Mouse (Mus musculus) heart, postnatal 36 days (tissue): Measurements from ENCODE around the gene Apom. TPM values are rescaled to one million over a fixed set of nuclear protein-coding genes. Genes with fewer than 3 reads are reported as not detected.
"Not testable (repeated sequence)": the region's sequence is repeated elsewhere in the genome, so short reads cannot be mapped to it uniquely, and the experiment has no call there.

Source experiments
- DNase-seq, 2 experiments: peaks; one replicate each; pipeline ENCODE4 v3.0.0; 2021 to 2022
- intact Hi-C: fragments of 180-260 bp; cut with DNase I; formaldehyde crosslinking; loops from one replicate; pipeline ENCODE4 v1.15.1; 2025
- total RNA-seq, 2 experiments: library from RNA; stranded (reverse); gene quantifications; 2 replicates each; pipeline ENCODE4 v1.2.3; 2021

Apom gene
- total RNA-seq, 2 experiments from 2014 or later: not detected

DNA sequence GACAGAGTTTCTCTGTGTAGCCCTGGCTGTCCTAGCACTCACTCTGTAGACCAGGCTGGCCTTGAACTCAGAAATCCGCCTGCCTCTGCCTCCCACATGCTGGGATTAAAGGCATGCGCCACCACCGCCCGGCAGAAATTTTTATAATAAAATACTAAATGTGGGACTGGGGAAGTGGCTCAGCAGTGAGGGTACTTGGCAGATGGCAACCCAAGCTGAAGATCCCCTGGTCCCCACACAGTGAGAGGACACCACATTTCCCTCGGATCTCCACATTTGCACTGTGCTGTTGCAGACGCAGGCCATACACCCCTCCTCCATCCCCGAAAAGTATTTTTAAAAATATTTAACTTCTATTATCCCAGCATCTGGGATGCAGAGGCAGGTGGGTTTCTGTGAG lies 1.7 kb upstream of the Apom start:
- no peak for DNase-seq
- intact Hi-C loops: loop anchor here (10.0 kb wide), 1 partner anchor 299 kb away; the partner anchor contains the start of genes Dxo and Stk19

DNA sequence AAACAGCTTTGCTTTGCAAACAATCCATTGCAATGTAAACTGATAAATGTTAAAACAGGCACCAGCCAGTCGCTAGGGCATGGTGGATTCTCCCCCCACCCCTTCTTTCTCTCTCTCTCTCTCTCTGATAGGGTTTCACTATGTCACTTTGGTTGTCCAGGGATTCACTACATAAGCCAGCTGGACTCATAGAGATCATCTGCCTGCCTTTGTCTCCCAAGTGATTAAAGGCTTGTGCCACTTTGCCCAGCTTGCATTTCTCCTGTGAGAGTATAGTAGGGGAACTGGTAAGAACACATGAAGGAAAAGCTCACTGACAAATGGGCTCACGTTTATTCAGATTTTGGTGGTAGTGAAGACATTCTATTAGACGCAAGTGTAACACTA lies 317 bp upstream of the Apom start:
- no peak for DNase-seq
- intact Hi-C loops: loop anchor here (10.0 kb wide), 1 partner anchor 297 kb away; the partner anchor contains the start of genes Dxo and Stk19

DNA sequence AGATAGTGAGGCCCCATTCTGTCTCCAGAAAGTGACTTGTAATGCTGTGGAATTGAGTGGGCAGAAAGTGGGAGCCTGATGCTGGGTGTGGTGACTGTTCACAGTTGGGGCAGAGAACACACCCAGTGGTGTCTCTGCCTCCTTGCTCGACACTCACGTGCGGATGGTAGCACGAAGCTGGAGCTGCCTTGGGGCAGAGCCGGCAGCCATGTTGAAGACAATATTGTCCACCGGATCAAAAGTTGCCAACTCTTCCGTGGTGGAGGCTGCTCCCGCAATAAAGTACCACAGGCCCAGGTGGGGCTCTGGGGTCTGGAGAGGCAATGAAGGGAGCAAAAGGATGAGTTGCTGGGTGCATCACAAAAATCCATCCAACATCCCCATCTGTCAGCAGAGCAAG lies 812 bp downstream of the Apom start:
- intact Hi-C loops: loop anchor here (10.0 kb wide), 1 partner anchor 296 kb away; the partner anchor contains the start of genes Dxo and Stk19
- no peak for DNase-seq

- DNase-seq: no peak
- intact Hi-C loops: loop anchor here (5.0 kb wide), 1 partner anchor 33 kb away; the partner anchor contains the start of gene Prrc2a
Measured at GRCm38 (mm10) chr17:35128996-35129395, 2.9 kb downstream of the Apom start.

GRCm38 (mm10) chr17:35127017-35127416 lies 4.8 kb downstream of the Apom start:
- intact Hi-C loops: loop anchor here (5.0 kb wide), 1 partner anchor 35 kb away; the partner anchor contains the start of gene Prrc2a
- no peak for DNase-seq

- peak; percentile 79 to 84 for DNase-seq
- intact Hi-C loops: loop anchor here (1.0 to 5.0 kb wide), 2 partner anchors 8 to 36 kb away; partner anchors contain the start of gene Prrc2a
Measured at GRCm38 (mm10) chr17:35126206-35126611, 5.6 kb downstream of the Apom start, which contains the start of gene D17H6S53E. D17H6S53E (plus strand) TSS chr17:35126373.

- DNase-seq: no peak
- intact Hi-C loops: loop anchor here (5.0 kb wide), 1 partner anchor 37 kb away; the partner anchor contains the start of gene Prrc2a
Measured at GRCm38 (mm10) chr17:35125578-35125977, 6.3 kb downstream of the Apom start.

DNA sequence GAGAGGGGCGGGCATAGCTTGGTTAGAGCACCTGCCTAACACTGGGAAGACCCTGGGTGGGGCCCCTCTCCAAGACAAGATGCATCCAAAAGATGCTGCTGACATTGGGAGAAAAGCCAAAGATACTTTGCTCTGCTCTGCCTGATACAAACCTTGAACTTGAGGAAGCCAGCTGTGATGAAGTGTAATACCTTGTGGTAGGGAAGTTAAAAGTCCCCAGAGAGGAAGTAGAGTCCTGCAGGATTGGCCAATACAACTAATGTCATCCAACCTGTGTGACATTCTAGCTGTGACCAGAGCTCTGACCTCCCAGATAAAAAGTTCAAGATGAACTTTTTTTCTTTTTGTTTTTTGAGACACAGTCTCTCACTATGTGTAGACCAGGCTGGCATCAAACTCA lies 6.8 kb downstream of the Apom start:
- no peak for DNase-seq
- intact Hi-C loops: loop anchor here (5.0 kb wide), 1 partner anchor 37 kb away; the partner anchor contains the start of gene Prrc2a

DNA sequence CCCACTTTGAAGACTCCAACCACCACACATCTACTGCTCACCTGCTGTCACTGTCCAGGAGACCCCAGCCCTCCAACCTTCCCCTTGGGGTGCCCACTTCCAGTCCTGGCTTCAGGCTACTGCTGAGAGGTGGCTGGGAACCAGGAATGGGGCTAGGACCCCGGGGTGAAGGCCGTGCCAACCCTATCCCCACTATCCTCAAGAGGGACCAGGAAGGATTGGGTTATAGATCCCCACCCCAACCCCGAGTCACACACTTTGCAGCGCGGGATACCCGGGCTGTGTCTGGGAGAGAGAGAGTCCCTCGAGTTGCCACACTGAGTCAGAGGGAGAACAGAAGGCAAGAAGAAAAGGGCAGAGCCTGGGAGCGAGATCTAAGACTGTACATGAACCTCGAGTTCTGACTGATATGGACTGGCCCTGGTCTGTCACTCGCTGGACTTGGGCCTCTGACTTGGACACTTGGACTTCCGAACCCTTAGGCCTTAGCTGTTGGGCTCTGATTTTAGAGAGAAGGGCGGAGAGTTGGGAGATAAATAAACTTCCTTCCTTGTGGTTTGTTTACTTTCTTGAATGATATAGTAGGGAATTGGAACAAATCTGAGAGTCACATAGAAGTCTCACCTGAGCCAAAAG lies 7.5 kb downstream of the Apom start:
- intact Hi-C loops: loop anchor here (5.0 kb wide), 1 partner anchor 102 kb away; no protein-coding TSS in a partner anchor
- DNase-seq: not testable (repeated sequence)

DNA sequence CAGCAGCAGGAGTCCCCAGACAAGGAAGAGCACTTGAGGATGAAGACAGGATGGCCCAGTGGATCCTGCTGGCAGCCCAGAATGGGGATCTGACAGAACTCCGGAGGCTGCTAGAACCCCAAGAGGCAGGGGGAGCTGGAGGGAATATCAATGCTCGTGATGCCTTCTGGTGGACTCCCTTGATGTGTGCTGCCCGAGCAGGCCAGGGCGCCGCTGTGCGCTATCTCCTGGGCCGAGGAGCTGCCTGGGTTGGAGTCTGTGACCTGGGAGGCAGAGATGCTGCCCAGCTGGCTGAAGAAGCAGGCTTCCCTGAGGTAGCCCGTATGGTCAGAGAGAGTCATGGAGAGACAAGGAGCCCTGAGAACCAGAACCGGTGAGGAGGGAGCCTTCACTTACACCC lies 8.6 kb downstream of the Apom start:
- DNase-seq: not testable (repeated sequence)
- intact Hi-C loops: loop anchor here (5.0 kb wide), 1 partner anchor 101 kb away; no protein-coding TSS in a partner anchor

GRCm38 (mm10) chr17:35121871-35122303 lies 10.0 kb downstream of the Apom start, which contains the start of gene Csnk2b:
Csnk2b (minus strand) TSS chr17:35122053.
- peak in 1 of 2 experiments; percentile 31 for DNase-seq

GRCm38 (mm10) chr17:35121143-35121799 lies 10.6 kb downstream of the Apom start, which contains the start of gene Gpank1:
Gpank1 (plus strand) TSS chr17:35121455.
- peak; percentile 97 for DNase-seq
- intact Hi-C loops: loop anchor here (5.0 kb wide), 1 partner anchor 99 kb away; no protein-coding TSS in a partner anchor

More at GRCm38 (mm10) chr17:35121871-35122303, 10.0 kb downstream of the Apom start, which contains the start of gene Csnk2b:
- intact Hi-C loops: loop anchor here (5.0 kb wide), 1 partner anchor 100 kb away; no protein-coding TSS in a partner anchor

- DNase-seq: no peak
- intact Hi-C loops: loop anchor here (5.0 kb wide), 1 partner anchor 98 kb away; no protein-coding TSS in a partner anchor
Measured at GRCm38 (mm10) chr17:35120745-35121142, 11.1 kb downstream of the Apom start.

- intact Hi-C loops: no loop called here
- no peak for DNase-seq
Measured at GRCm38 (mm10) chr17:35115046-35116019, 16.5 kb downstream of the Apom start, which contains the start of gene Ly6g5b. Ly6g5b (minus strand) TSS chr17:35115428.

- intact Hi-C loops: no loop called here
- DNase-seq: no peak
Measured at GRCm38 (mm10) chr17:35111774-35112173, 20.1 kb downstream of the Apom start.

DNA sequence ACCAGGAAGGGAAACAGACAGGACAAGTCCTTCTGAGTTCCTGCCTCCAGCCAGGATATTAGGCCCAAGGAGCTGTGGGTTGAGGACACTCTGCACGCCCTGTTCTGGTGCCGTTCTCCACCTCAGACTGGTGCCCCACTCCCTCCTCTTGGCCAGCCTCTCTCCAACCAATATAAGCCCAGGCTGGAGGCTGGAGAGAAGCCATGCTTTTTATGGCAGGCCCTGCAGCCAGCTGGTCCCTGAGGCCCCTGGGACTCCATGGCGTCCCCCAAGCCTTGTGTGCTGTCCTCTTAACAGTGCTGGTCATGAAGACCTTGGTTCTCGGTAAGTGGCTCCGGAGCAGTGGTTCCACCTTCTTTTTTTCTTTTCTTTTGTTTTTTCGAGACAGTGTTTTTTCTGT lies 23.8 kb downstream of the Apom start, which contains the start of gene Ly6g5c:
Gene Ly6g5c (plus strand): TSS at position 183 of the 400 bp plus-strand sequence.
- no peak for DNase-seq
- intact Hi-C loops: no loop called here

- intact Hi-C loops: loop anchor here (1.0 kb wide), 1 partner anchor 85 kb away; no protein-coding TSS in a partner anchor
- no peak for DNase-seq
Measured at GRCm38 (mm10) chr17:35106522-35106921, 25.3 kb downstream of the Apom start.

- peak in 1 of 2 experiments; percentile 27 for DNase-seq
- intact Hi-C loops: loop anchor here (1.0 kb wide), 1 partner anchor 85 kb away; no protein-coding TSS in a partner anchor
Measured at GRCm38 (mm10) chr17:35105740-35106389, 26.0 kb downstream of the Apom start.

DNA sequence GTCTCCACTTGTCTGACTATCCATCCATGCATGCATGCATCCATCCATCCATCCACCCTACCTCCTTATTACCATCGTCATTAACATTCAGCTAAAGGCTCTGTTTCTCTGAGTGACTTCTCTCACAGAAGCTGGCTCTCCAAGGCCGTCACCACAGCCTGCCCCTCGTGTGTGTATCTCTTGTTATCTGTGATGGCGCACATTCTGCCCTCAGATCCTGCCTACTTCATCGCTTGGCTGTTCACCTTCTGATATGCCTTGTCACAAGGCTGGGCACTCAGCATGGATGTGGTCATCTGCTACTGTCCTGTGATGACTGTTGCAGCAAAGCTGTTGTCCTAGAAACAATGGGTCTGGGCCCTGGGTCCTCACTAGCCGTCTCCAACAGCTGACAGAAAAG lies 27.1 kb downstream of the Apom start:
- intact Hi-C loops: no loop called here
- DNase-seq: no peak
